Mouse (Mus musculus) retina, embryonic 14.5 days (tissue): Measurements from ENCODE around the gene Ndst2.

Experiments
- DNase-seq: peaks from one replicate; pipeline ENCODE4 v3.0.0-alpha.2; 2015; ENCODE audit warnings: low spot score

The Ndst2 gene

GRCm38 (mm10) chr14:20733952-20734774, at the start of gene Ndst2:
Gene Ndst2 (minus strand): TSS chr14:20734562.
- peak; percentile 91 for DNase-seq

DNA sequence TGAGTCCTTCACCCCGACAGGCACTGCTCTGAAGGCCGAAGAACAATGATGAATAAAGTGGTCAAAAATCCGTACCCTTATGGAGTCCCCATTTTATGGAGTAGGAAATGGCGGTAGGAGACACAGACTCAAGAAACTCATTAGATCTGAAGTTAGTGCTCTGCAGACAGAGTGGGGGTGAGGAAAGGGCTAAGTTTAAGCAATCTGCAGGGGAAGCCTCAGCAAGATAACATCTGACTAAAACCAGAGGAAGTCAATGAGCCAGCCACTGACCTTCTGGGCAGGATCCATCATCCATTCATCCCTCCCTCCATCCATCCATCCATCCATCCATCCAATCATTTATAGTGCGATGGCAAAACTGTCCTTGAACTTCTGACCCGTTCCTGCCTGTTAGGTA, 49.2 kb upstream of the Ndst2 start:
- no peak for DNase-seq

- no peak for DNase-seq
Measured at GRCm38 (mm10) chr14:20782860-20783259, 48.5 kb upstream of the Ndst2 start.

- DNase-seq, result no peak
Measured at GRCm38 (mm10) chr14:20780217-20780616, 45.9 kb upstream of the Ndst2 start.

DNA sequence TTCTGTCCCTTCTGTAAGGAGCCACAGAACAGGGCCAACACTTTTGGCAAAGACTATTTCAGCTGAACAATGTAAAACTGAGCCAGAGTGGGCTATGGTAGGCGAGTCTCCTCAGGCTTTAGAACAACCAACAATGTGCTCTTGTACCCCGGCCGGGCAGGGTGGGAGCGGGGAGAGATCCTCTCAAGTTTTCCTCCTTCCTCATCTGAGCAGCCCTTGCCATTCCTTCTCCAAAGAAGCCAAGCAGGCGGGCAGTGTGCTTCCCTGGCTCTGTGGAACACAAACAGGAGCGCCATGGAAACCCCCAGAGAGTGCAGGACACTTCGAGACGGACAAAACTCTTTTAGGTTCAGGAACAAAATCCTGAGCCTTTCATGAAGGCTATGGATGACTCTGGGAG, 44.1 kb upstream of the Ndst2 start:
- no peak for DNase-seq

- DNase-seq, result no peak
Measured at GRCm38 (mm10) chr14:20775661-20776060, 41.3 kb upstream of the Ndst2 start.

DNA sequence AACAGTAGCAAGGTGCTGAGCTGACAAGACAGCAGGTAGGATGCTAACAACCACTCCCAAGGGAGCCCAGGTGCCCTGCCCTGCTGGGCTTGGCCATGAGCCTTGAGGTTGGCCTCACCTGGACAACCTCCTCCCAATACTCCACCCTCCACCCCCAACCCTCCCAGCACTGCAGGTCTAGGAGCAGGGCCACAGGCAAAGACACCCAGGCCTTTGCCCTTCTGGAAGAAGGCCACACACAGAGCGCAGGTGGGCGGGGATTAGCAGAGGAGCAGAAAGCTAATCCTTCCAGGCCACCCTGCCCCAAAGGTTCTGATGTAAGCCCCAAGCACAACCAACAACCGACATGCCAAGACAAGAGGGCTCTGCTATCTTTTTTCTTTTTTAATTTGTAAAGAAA, 39.0 kb upstream of the Ndst2 start:
- no peak for DNase-seq

DNA sequence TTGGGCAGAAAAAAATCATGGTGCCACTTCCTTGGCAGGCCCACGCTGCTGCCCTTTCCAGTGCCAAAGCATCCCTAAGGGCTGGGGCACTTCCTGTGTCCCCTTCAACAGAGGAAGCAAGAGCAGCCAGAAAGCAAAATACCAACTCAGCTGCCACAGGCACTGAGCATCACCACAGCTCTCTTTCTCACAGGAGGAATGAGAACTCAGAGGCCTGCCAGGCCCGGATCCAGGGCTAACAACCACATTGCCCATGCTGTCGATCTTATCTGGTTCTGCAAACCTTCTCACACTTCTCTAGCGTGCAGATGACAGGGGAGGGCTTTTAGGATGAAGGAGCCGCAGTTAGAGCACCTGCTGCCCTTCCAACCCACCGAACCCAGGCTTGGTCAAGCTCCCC, 38.4 kb upstream of the Ndst2 start:
- no peak for DNase-seq

- DNase-seq, result no peak
Measured at GRCm38 (mm10) chr14:20771941-20772340, 37.6 kb upstream of the Ndst2 start.

DNA sequence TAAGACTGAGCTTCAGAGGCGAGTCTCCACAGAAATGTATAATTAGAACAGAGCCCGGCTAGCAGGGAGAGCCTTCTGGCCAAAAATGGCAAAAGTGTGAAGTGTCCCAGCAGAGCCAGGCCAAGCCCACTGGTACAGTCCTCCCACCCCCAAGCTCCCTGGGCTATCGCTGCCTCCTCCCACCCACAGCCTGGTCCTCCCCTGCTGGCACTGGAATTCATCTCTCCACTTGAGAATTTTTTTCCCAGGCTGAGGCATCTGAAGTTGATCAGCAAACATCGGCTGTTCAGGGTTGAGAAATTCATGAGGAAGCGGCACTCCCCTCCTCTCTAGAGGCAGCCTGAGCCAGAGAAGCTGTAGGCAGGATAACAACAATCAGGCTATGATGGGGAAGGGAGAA, 34.2 kb upstream of the Ndst2 start:
- DNase-seq, result no peak

DNA sequence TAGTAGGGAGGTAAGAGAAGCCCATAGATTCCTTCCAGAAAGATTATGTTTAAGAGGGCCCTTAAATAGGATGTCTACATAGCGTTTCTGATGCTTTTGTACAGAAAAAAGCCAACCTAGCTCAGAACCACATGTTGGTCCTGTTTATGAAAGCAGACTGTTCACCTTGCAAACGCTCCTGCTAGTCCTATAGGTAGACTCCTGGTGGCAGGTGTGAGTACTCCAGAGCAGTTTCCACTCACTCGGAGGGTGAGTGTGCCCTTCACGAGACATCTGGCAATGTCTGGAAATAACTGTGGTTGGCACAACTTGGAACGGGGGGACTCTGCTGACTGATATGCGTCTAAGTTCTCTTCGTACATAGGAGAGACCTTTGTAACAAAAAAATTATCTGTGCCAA, 33.6 kb upstream of the Ndst2 start:
- DNase-seq, result no peak

DNA sequence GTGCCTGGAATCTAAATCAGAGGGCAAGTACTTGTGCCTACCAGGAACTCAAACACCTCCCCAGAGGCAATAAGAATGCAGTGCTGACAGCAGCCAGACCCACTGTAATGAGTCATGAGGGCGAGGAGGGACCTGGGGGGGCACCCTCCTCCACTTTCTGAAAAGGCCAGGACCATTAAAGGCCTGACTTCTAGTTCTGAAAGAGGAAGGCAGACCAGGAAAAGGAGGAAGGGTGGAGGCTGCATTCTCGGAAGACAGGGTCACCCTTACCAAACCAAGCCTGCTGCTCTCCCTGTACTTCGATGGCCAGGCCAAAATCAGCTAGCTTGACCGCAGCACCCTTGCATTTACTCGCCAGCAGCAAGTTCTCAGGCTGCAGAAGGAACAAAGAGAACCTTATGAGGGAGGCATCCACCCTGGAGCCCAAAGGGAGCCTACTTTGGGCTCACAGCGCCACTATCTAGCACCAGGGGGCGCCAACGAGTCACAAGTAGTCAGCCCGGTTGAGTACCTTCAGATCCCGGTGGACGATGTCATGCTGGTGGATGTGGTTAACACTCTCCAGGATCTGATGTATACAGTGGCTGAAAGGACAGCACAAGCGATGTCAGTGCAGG, 31.4 kb upstream of the Ndst2 start:
- peak; percentile 91 for DNase-seq

DNA sequence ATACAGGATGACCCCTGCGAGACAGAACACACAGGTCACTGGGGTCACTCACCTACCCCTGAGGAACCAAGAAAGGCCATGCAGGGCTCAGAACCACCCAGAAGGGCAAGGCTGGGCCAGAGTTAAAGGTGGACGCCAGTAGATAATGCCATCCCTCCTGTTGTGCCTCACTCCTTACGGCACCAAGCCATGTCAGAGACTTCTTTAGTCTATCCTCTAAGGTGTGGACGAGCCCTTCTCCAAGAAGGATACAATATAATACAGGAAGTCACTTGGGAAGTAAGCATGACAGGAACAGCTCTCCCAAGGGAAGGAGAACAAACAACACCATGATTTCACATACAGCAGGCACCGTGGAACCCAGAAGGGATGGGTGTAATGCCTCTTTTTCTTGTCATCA, 30.6 kb upstream of the Ndst2 start:
- DNase-seq, result no peak

DNA sequence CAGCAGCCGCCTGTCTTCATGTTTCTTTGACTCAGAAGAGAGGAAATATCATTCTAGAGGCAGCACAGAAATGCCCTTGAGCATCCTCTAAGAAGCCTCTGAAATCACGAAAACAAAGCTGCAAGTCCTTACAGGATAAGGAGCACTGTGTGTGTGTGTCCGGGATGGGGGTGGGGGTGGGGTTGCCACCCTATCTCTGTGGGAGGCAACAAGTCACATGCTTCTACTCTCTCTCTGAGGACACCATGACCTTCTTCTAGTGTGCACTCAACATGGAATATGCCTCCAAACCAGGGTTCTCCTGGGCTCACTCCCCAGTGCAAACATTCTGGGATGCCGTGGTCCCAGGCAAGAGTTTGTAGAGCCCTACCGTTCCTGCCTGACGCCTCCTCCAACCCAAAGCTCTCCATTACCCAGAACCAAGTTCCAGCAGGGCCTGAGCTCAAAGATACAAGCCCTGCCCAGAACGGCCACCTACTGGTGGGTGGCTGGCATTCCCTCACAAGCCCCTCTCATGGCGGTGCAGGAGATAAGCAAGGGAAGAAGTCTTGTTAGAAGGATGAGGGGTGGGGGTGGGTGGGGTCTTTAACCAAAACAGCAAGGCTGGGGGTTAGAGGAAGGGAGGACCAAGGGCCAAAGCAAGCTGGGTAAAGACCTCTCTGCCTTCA, 24.5 kb upstream of the Ndst2 start:
- no peak for DNase-seq

- no peak for DNase-seq
Measured at GRCm38 (mm10) chr14:20757370-20757907, 23.1 kb upstream of the Ndst2 start.

GRCm38 (mm10) chr14:20753792-20754191, 19.4 kb upstream of the Ndst2 start:
- no peak for DNase-seq

GRCm38 (mm10) chr14:20750503-20750902, 16.1 kb upstream of the Ndst2 start:
- no peak for DNase-seq

- DNase-seq, result no peak
Measured at GRCm38 (mm10) chr14:20749494-20750051, 15.2 kb upstream of the Ndst2 start.

- DNase-seq, result no peak
Measured at GRCm38 (mm10) chr14:20748388-20748787, 14.0 kb upstream of the Ndst2 start.

GRCm38 (mm10) chr14:20746935-20747334, 12.6 kb upstream of the Ndst2 start:
- no peak for DNase-seq

GRCm38 (mm10) chr14:20743614-20744013, 9.3 kb upstream of the Ndst2 start:
- DNase-seq, result no peak

DNA sequence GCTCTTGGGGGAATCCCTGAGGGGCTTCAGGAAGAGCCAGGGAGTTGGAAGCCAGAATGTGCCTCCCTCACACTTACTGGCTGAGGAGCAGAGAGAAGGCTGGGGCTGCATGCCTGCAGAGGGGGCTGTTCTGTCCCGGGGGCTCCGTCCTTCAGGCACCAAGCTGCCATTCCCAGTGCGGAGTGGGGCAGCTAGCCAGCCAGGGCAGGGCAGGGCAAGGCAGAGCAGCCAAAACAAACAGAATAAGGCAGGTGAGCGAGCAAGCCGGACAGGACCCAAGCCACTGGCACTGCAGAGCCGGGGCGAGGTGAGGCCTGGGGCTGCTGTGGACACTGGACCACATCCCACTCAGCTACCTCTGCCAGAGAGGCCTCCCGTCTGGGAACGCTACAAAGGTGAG, 6.9 kb upstream of the Ndst2 start:
- DNase-seq, result no peak

GRCm38 (mm10) chr14:20738511-20738910, 4.1 kb upstream of the Ndst2 start:
- no peak for DNase-seq
